Mouse (Mus musculus) hindbrain, embryonic 11.5 days (tissue): ENCODE data around the gene Phactr3. TPM values are rescaled to one million over a fixed set of nuclear protein-coding genes. Genes with fewer than 3 reads are reported as not detected.

Experiments
- polyA plus RNA-seq: library from polyadenylated mRNA; unstranded; fragments of >200 nt; fragmentation: Nextera tagmentation; extraction: Ambion mirVana; gene quantifications from 2 replicates; pipeline ENCODE4 v1.2.1, GENCODE M21; 2014

Gene Phactr3
- polyA plus RNA-seq, 1 experiment from 2014 or later = 14.5 TPM

Other genes starting within 250 kb of the Phactr3 start
- 1.6 and 3.8 TPM in 2 replicates for gene Gm14327, start 221.9 kb upstream of the Phactr3 start, polyA plus RNA-seq
- not detected in 2 replicates for gene Zfp972, start 193.4 kb upstream of the Phactr3 start, polyA plus RNA-seq
- gene Gm14326, start 161.7 kb upstream of the Phactr3 start, polyA plus RNA-seq = 17.0 and 18.8 TPM in 2 replicates
- 14.2 and 15.1 TPM in 2 replicates for gene Zfp971, start 95.7 kb upstream of the Phactr3 start, polyA plus RNA-seq
- gene Zfp931, start 40.5 kb upstream of the Phactr3 start, polyA plus RNA-seq = 15.7 and 16.2 TPM in 2 replicates